Mouse (Mus musculus) cerebellum, adult 9-11 months (tissue): ENCODE measurements around the gene Gm45140.
"Not testable (repeated sequence)": the region's sequence is repeated elsewhere in the genome, so short reads cannot be mapped to it uniquely, and the experiment has no call there.

ENCODE experiments used
- DNase-seq: peaks from one replicate; pipeline ENCODE4 v3.0.0; 2022

Gene Gm45140

GRCm38 (mm10) chr6:87774466-87774865 is 61.1 kb downstream of the Gm45140 start:
- DNase-seq, result no peak

GRCm38 (mm10) chr6:87770626-87771025 is 65.0 kb downstream of the Gm45140 start:
- no peak for DNase-seq

- not testable (repeated sequence) for DNase-seq
These were observed 71.3 kb downstream of the Gm45140 start for GRCm38 (mm10) chr6:87764296-87764695.

GRCm38 (mm10) chr6:87763376-87764280 is 72.0 kb downstream of the Gm45140 start:
- DNase-seq, result peak; percentile 28

- no peak for DNase-seq
These were observed 73.4 kb downstream of the Gm45140 start for GRCm38 (mm10) chr6:87762161-87762560.

- DNase-seq, result no peak
These were observed 75.7 kb downstream of the Gm45140 start for GRCm38 (mm10) chr6:87759850-87760249.

GRCm38 (mm10) chr6:87759404-87759803 is 76.2 kb downstream of the Gm45140 start:
- DNase-seq, result no peak

- no peak for DNase-seq
These were observed 78.7 kb downstream of the Gm45140 start for GRCm38 (mm10) chr6:87756896-87757295.

GRCm38 (mm10) chr6:87755196-87755595 is 80.4 kb downstream of the Gm45140 start:
- DNase-seq, result no peak

GRCm38 (mm10) chr6:87751574-87751973 is 84.0 kb downstream of the Gm45140 start:
- DNase-seq, result no peak

- DNase-seq, result no peak
These were observed 85.2 kb downstream of the Gm45140 start for GRCm38 (mm10) chr6:87750184-87750910.

- no peak for DNase-seq
These were observed 87.1 kb downstream of the Gm45140 start for GRCm38 (mm10) chr6:87748531-87748930.

GRCm38 (mm10) chr6:87748078-87748477 is 87.5 kb downstream of the Gm45140 start:
- no peak for DNase-seq

- no peak for DNase-seq
These were observed 88.7 kb downstream of the Gm45140 start for GRCm38 (mm10) chr6:87746849-87747248.

GRCm38 (mm10) chr6:87746059-87746458 is 89.5 kb downstream of the Gm45140 start:
- no peak for DNase-seq

- no peak for DNase-seq
These were observed 90.3 kb downstream of the Gm45140 start for GRCm38 (mm10) chr6:87745301-87745700.

GRCm38 (mm10) chr6:87744632-87745031 is 91.0 kb downstream of the Gm45140 start:
- no peak for DNase-seq

- DNase-seq, result no peak
These were observed 92.3 kb downstream of the Gm45140 start for GRCm38 (mm10) chr6:87743281-87743680.

GRCm38 (mm10) chr6:87742804-87743203 is 92.8 kb downstream of the Gm45140 start:
- DNase-seq, result no peak

GRCm38 (mm10) chr6:87741978-87742377 is 93.6 kb downstream of the Gm45140 start:
- DNase-seq, result no peak

- no peak for DNase-seq
These were observed 95.1 kb downstream of the Gm45140 start for GRCm38 (mm10) chr6:87740496-87740895.

- DNase-seq, result no peak
These were observed 95.7 kb downstream of the Gm45140 start for GRCm38 (mm10) chr6:87739898-87740297.
